Mouse (Mus musculus): ENCODE results near the gene Cacnb4. TPM values are rescaled to one million over a fixed set of nuclear protein-coding genes. Genes with fewer than 3 reads are reported as not detected.

Cacnb4 gene
- polyA plus RNA-seq, 1 experiment from 2014 or later = 1.5 TPM

GRCm38 (mm10) chr2:52471545-52472291 is 204.9 kb downstream of the Cacnb4 start:
- Histone ChIP-seq H3K4me3 (ENCODE audit: low read depth, low read length) (no peak overlapping the region), H3K36me3 (ENCODE audit: insufficient read depth, low read length) (no peaks in the 10 kb centered on the region), H3K9ac (replicated peaks; ENCODE audit: low read depth) (no peak overlapping the region), H3K9me3 (ENCODE audit: low read length) (no peaks in the 10 kb centered on the region), H3K27ac (ENCODE audit: low read length) (peak overlapping the region; percentile 60; the same call in 1 of the 2 replicates), H3K27me3 (replicated peaks; ENCODE audit: insufficient read depth, low read length) (no peaks in the 10 kb centered on the region), H3K4me1 (ENCODE audit: insufficient read depth, low read depth, low read length) (no peaks in the 10 kb centered on the region), H3K4me2 (replicated peaks; ENCODE audit: low read depth, low read length) (no peak overlapping the region)
- peak; percentile 78 for DNase-seq (ENCODE audit: low spot score)
- TF ChIP-seq CTCF (IDR thresholded peaks at IDR 0.05) = no peak
- TF ChIP-seq EP300 (IDR thresholded peaks at IDR 0.05) = peak; percentile 73
- peak; percentile 80 for ATAC-seq
- 11% methylated on average over 4 of the region's 4 CpGs for whole genome bisulfite sequencing

GRCm38 (mm10) chr2:52470044-52470560 is 206.5 kb downstream of the Cacnb4 start:
- no peaks in the 10 kb centered on the region for H3K9me3 ChIP-seq (ENCODE audit: low read length)
- no peak overlapping the region for H3K4me2 ChIP-seq (replicated peaks; ENCODE audit: low read depth, low read length)
- no peak overlapping the region for H3K4me3 ChIP-seq (ENCODE audit: low read depth, low read length)
- no peaks in the 10 kb centered on the region for H3K36me3 ChIP-seq (ENCODE audit: insufficient read depth, low read length)
- no peak for DNase-seq (ENCODE audit: low spot score)
- H3K27me3 ChIP-seq (replicated peaks; ENCODE audit: insufficient read depth, low read length) = no peaks in the 10 kb centered on the region
- no peak overlapping the region for H3K9ac ChIP-seq (replicated peaks; ENCODE audit: low read depth)
- no peak for ATAC-seq
- no peak for TF ChIP-seq CTCF (IDR thresholded peaks at IDR 0.05)
- TF ChIP-seq EP300 (IDR thresholded peaks at IDR 0.05) = no peak
- no peaks in the 10 kb centered on the region for H3K4me1 ChIP-seq (ENCODE audit: insufficient read depth, low read depth, low read length)
- no peak overlapping the region for H3K27ac ChIP-seq (ENCODE audit: low read length)
- 82% methylated on average over 4 of the region's 4 CpGs for WGBS

GRCm38 (mm10) chr2:52467629-52468028 is 209.0 kb downstream of the Cacnb4 start:
- Histone ChIP-seq H3K4me1 (ENCODE audit: insufficient read depth, low read depth, low read length) (no peaks in the 10 kb centered on the region), H3K36me3 (ENCODE audit: insufficient read depth, low read length) (no peaks in the 10 kb centered on the region), H3K27me3 (replicated peaks; ENCODE audit: insufficient read depth, low read length) (no peaks in the 10 kb centered on the region), H3K4me3 (ENCODE audit: low read depth, low read length) (no peak overlapping the region), H3K9me3 (ENCODE audit: low read length) (no peaks in the 10 kb centered on the region), H3K9ac (replicated peaks; ENCODE audit: low read depth) (no peak overlapping the region), H3K27ac (ENCODE audit: low read length) (no peak overlapping the region), H3K4me2 (replicated peaks; ENCODE audit: low read depth, low read length) (no peak overlapping the region)
- ATAC-seq (no peak), DNase-seq (ENCODE audit: low spot score) (no peak)
- TF ChIP-seq CTCF (IDR thresholded peaks at IDR 0.05) (no peak), EP300 (IDR thresholded peaks at IDR 0.05) (no peak)
- WGBS = 65% methylated on average over 6 of the region's 6 CpGs

GRCm38 (mm10) chr2:52461206-52461967 is 215.2 kb downstream of the Cacnb4 start:
- TF ChIP-seq CTCF (IDR thresholded peaks at IDR 0.05) = no peak
- TF ChIP-seq EP300 (IDR thresholded peaks at IDR 0.05) = no peak
- ATAC-seq (peak; percentile 23), DNase-seq (ENCODE audit: low spot score) (peak; percentile 25)
- no peak overlapping the region for H3K9ac ChIP-seq (replicated peaks; ENCODE audit: low read depth)
- H3K4me1 ChIP-seq (ENCODE audit: insufficient read depth, low read depth, low read length) = no peaks in the 10 kb centered on the region; the same call in 1 of the 2 replicates
- H3K27ac ChIP-seq (ENCODE audit: low read length) = no peak overlapping the region
- 64% methylated on average over 12 of the region's 12 CpGs for WGBS
- H3K36me3 ChIP-seq (ENCODE audit: insufficient read depth, low read length) = no peaks in the 10 kb centered on the region
- H3K27me3 ChIP-seq (replicated peaks; ENCODE audit: insufficient read depth, low read length) = no peaks in the 10 kb centered on the region
- H3K4me3 ChIP-seq (ENCODE audit: low read depth, low read length) = no peak overlapping the region
- H3K9me3 ChIP-seq (ENCODE audit: low read length) = no peaks in the 10 kb centered on the region
- H3K4me2 ChIP-seq (replicated peaks; ENCODE audit: low read depth, low read length) = no peak overlapping the region

GRCm38 (mm10) chr2:52455606-52456479 is 220.8 kb downstream of the Cacnb4 start:
- WGBS = 52% methylated on average over 7 of the region's 7 CpGs
- TF ChIP-seq EP300 (IDR thresholded peaks at IDR 0.05) (no peak), CTCF (IDR thresholded peaks at IDR 0.05) (no peak)
- DNase-seq (ENCODE audit: low spot score) = no peak

More at GRCm38 (mm10) chr2:52455606-52456479, 220.8 kb downstream of the Cacnb4 start:
- Histone ChIP-seq H3K4me1 (ENCODE audit: insufficient read depth, low read depth, low read length) (no peaks in the 10 kb centered on the region), H3K9me3 (ENCODE audit: low read length) (no peaks in the 10 kb centered on the region), H3K27ac (ENCODE audit: low read length) (no peak overlapping the region), H3K27me3 (replicated peaks; ENCODE audit: insufficient read depth, low read length) (no peaks in the 10 kb centered on the region), H3K4me2 (replicated peaks; ENCODE audit: low read depth, low read length) (no peak overlapping the region), H3K4me3 (ENCODE audit: low read depth, low read length) (no peak overlapping the region), H3K36me3 (ENCODE audit: insufficient read depth, low read length) (no peaks in the 10 kb centered on the region), H3K9ac (replicated peaks; ENCODE audit: low read depth) (no peak overlapping the region)
- peak; percentile 47 for ATAC-seq

Measured in lung, postnatal 0 days (tissue).